ENCODE assay signal across 10 mouse cellular contexts in genomic region chr8:86364898-86365297, GRCm38 (mm10).
DNase-seq lines count a peak whose midpoint lies in the region; ATAC-seq and TF ChIP-seq lines count a peak whose summit lies in the region.
"Had no signal": no experiment of that assay in that cellular context is flagged by ENCODE, and none has a peak within 500 bp of the region (broad histone marks: within the 10 kb centered on the region; RNA-seq: fewer than 3 reads in every experiment).

No protein-coding gene starts in this region.

- H3K27ac ChIP-seq in hindbrain, embryonic 10.5 days = no peak overlapping the region
- no peak overlapping the region for H3K27ac ChIP-seq in hindbrain, embryonic 12.5 days
- H3K27ac ChIP-seq in midbrain, postnatal 0 days (ENCODE audit: low read depth, low read length) = no peak overlapping the region
- H3K27ac ChIP-seq in midbrain, embryonic 10.5 days (replicated peaks) = no peak overlapping the region
- H3K27ac ChIP-seq in stomach, postnatal 0 days (replicated peaks) = no peak overlapping the region
- H3K27ac ChIP-seq: embryonic facial prominence, embryonic 15.5 days had no signal

- H3K4me3 ChIP-seq in hindbrain, embryonic 10.5 days = no peak overlapping the region
- H3K4me3 ChIP-seq in hindbrain, embryonic 12.5 days = no peak overlapping the region
- H3K4me3 ChIP-seq in midbrain, postnatal 0 days (ENCODE audit: low read depth, low read length) = no peak overlapping the region
- no peak overlapping the region for H3K4me3 ChIP-seq in midbrain, embryonic 10.5 days
- no peak overlapping the region for H3K4me3 ChIP-seq in stomach, postnatal 0 days (ENCODE audit: low read depth, low read length)
- H3K4me3 ChIP-seq: embryonic facial prominence, embryonic 15.5 days had no signal

- no peak overlapping the region for H3K9ac ChIP-seq in hindbrain, embryonic 12.5 days
- H3K9ac ChIP-seq in midbrain, postnatal 0 days (replicated peaks; ENCODE audit: low read length, poor library complexity, severe bottlenecking) = no peak overlapping the region
- no peak overlapping the region for H3K9ac ChIP-seq in stomach, postnatal 0 days (ENCODE audit: low read length)
- H3K9ac ChIP-seq: embryonic facial prominence, embryonic 15.5 days had no signal

- H3K36me3 ChIP-seq in hindbrain, embryonic 10.5 days = no peaks in the 10 kb centered on the region
- no peaks in the 10 kb centered on the region for H3K36me3 ChIP-seq in hindbrain, embryonic 12.5 days
- no peaks in the 10 kb centered on the region for H3K36me3 ChIP-seq in midbrain, postnatal 0 days (ENCODE audit: insufficient read depth, low read length)
- no peaks in the 10 kb centered on the region for H3K36me3 ChIP-seq in midbrain, embryonic 10.5 days
- H3K36me3 ChIP-seq in stomach, postnatal 0 days (ENCODE audit: control insufficient read depth, insufficient read depth, low read length) = no peaks in the 10 kb centered on the region
- H3K36me3 ChIP-seq: embryonic facial prominence, embryonic 15.5 days had no signal

- WGBS in hindbrain, embryonic 10.5 days = 55% methylated on average over 2 of the region's 2 CpGs
- 48% methylated on average over 2 of the region's 2 CpGs for WGBS in hindbrain, embryonic 12.5 days
- 54% methylated on average over 2 of the region's 2 CpGs for WGBS in midbrain, postnatal 0 days
- WGBS in midbrain, embryonic 10.5 days = 51% methylated on average over 2 of the region's 2 CpGs
- WGBS in stomach, postnatal 0 days = 39% methylated on average over 2 of the region's 2 CpGs

- no peak for ATAC-seq in hindbrain, embryonic 12.5 days (ENCODE audit: low FRiP score)
- ATAC-seq in midbrain, postnatal 0 days (ENCODE audit: low FRiP score) = no peak
- ATAC-seq in stomach, postnatal 0 days (ENCODE audit: low FRiP score, low TSS enrichment) = no peak

- H3K27me3 ChIP-seq in hindbrain, embryonic 10.5 days (ENCODE audit: insufficient read depth, poor library complexity, severe bottlenecking) = no peaks in the 10 kb centered on the region
- H3K27me3 ChIP-seq in hindbrain, embryonic 12.5 days = no peaks in the 10 kb centered on the region
- H3K27me3 ChIP-seq in midbrain, postnatal 0 days (ENCODE audit: insufficient read depth, low read length) = no peaks in the 10 kb centered on the region
- no peaks in the 10 kb centered on the region for H3K27me3 ChIP-seq in midbrain, embryonic 10.5 days (ENCODE audit: low read depth, poor library complexity, severe bottlenecking)
- H3K27me3 ChIP-seq in stomach, postnatal 0 days (ENCODE audit: control insufficient read depth, insufficient read depth, low read length) = no peaks in the 10 kb centered on the region
- H3K27me3 ChIP-seq: embryonic facial prominence, embryonic 15.5 days had no signal

- H3K4me1 ChIP-seq in hindbrain, embryonic 10.5 days (replicated peaks) = peaks cover 3% of the 10 kb centered on the region; the same call in 1 of the 2 replicates
- H3K4me1 ChIP-seq in hindbrain, embryonic 12.5 days = peaks cover 2% of the 10 kb centered on the region; the same call in 1 of the 2 replicates
- no peaks in the 10 kb centered on the region for H3K4me1 ChIP-seq in midbrain, postnatal 0 days (ENCODE audit: insufficient read depth, low read length)
- no peaks in the 10 kb centered on the region for H3K4me1 ChIP-seq in midbrain, embryonic 10.5 days
- no peaks in the 10 kb centered on the region for H3K4me1 ChIP-seq in stomach, postnatal 0 days (replicated peaks; ENCODE audit: control insufficient read depth, insufficient read depth)
- H3K4me1 ChIP-seq: embryonic facial prominence, embryonic 15.5 days had no signal

- H3K9me3 ChIP-seq in hindbrain, embryonic 10.5 days = no peaks in the 10 kb centered on the region
- H3K9me3 ChIP-seq in hindbrain, embryonic 12.5 days (replicated peaks) = 0 out of 2 replicates have a peak, but pooled peaks cover 3% of the 10 kb centered on the region
- H3K9me3 ChIP-seq in midbrain, postnatal 0 days (ENCODE audit: low read length) = no peaks in the 10 kb centered on the region
- no peaks in the 10 kb centered on the region for H3K9me3 ChIP-seq in midbrain, embryonic 10.5 days (replicated peaks)
- H3K9me3 ChIP-seq in stomach, postnatal 0 days (ENCODE audit: control insufficient read depth, low read length) = no peaks in the 10 kb centered on the region
- H3K9me3 ChIP-seq: embryonic facial prominence, embryonic 15.5 days had no signal

- no peak overlapping the region for H3K4me2 ChIP-seq in hindbrain, embryonic 12.5 days (replicated peaks)
- no peak overlapping the region for H3K4me2 ChIP-seq in midbrain, postnatal 0 days (ENCODE audit: low read depth, low read length, poor library complexity, severe bottlenecking)
- no peak overlapping the region for H3K4me2 ChIP-seq in stomach, postnatal 0 days (replicated peaks; ENCODE audit: low read depth)
- H3K4me2 ChIP-seq: embryonic facial prominence, embryonic 15.5 days had no signal

- no peak for TF ChIP-seq EP300 in stomach, postnatal 0 days (optimal IDR thresholded peaks at IDR 0.05)

- peak; percentile 68 for TF ChIP-seq CTCF in midbrain, postnatal 0 days (IDR thresholded peaks at IDR 0.05)
- peak; percentile 56 for TF ChIP-seq CTCF in stomach, postnatal 0 days (IDR thresholded peaks at IDR 0.05; ENCODE audit: low read depth)

- DNase-seq in hindbrain, embryonic 10.5 days (ENCODE audit: low spot score) = peak; percentile 15
- peak; percentile 39 for DNase-seq in midbrain, postnatal 0 days (ENCODE audit: low spot score)
- DNase-seq in midbrain, embryonic 10.5 days (ENCODE audit: low spot score) = no peak
- DNase-seq in ZHBTc4 (ENCODE audit: low read depth, low spot score) = peak; percentile 58
- DNase-seq in stomach, postnatal 0 days (ENCODE audit: low spot score) = no peak
- no peak for DNase-seq in ovary, adult 18-20 months (ENCODE audit: low spot score)
- no peak for DNase-seq in heart, postnatal 4 days
- DNase-seq: adrenal gland, postnatal 25 days had no signal

Comparison
In these comparisons a context has a peak if more than half of its experiments do, and no peak if none do; other contexts are left out.
1. DNase-seq: peak in hindbrain, embryonic 10.5 days (single experiment), midbrain, postnatal 0 days (single experiment) and ZHBTc4 (single experiment); none in midbrain, embryonic 10.5 days (single experiment), stomach, postnatal 0 days (single experiment), ovary, adult 18-20 months (single experiment) and heart, postnatal 4 days (single experiment).